Mouse (Mus musculus) adipose tissue, adult 10 weeks (tissue): ENCODE measurements around the gene Scgb1b3. TPM values are rescaled to one million over a fixed set of nuclear protein-coding genes. Genes with fewer than 3 reads are reported as not detected.

Experiments used
- polyA plus RNA-seq: library from polyadenylated mRNA; stranded (reverse); fragments of 350-450 nt; fragmentation: Illumina TruSeq; extraction: RNeasy Lipid Tissue Mini Kit (QIAGEN cat#74804); gene quantifications from one replicate; pipeline ENCODE4 v1.2.3, GENCODE M21; 2014; ENCODE audit warnings: low read depth, low replicate concordance

Scgb1b3 gene
- polyA plus RNA-seq, result not detected

DNA sequence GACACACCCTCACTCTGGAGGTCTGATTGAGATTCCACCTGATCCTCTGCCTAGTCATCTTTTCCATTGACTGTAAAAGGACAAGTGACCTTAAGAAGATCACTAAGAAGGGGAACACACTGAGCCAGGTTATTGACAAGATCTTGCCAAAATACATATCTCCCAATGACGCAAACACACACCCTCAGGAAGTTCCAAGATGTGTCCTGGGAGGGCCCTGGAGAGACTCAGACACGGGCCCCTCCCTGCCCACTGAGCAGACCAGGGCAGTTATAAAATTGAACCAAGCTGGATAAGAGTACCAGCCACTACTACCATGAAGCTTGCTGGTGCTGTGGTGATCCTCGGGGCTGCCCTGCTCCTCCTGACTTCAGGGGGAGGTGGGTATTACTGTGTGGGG lies at the start of gene Scgb1b3:
Gene Scgb1b3 (plus strand): TSS at position 301 of the 400 bp plus-strand sequence.

DNA sequence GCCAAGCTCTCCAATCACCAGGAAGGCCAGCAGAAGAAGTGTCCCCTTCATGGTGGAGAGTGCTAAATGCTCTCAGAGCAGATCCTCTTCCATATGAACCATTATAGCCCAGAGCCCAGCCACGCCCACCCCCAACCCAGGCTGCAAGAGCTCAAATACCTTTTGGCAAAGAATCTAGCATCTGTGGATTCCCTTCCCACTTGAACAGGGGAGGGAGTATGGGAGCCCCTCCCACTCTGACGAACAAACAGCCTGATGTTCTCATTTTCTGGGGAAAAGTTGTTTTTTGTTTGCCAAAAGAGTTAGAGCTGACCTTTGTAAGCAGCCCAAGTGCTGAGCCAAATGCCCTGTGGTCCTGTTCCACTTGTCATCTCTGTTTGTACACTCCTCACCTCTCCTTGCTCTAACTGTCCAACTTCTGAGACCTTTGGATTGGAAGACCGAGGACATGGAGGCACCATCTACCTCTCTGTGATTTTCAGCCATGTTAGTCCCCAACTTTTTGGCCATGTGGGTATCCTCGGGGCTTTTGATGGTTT lies 13.3 kb upstream of the Scgb1b3 start, which contains the start of gene Scgb2b3:
Gene Scgb2b3 (minus strand): TSS at position 51 of the 539 bp plus-strand sequence.

Other genes starting within 250 kb of the Scgb1b3 start
- gene Scn1b, start 248.6 kb upstream of the Scgb1b3 start, polyA plus RNA-seq, result 15.7 TPM
- 39.2 TPM for gene Gramd1a, start 219.7 kb upstream of the Scgb1b3 start, polyA plus RNA-seq
- not detected for gene Scgb2b2, start 85.1 kb upstream of the Scgb1b3 start, polyA plus RNA-seq
- not detected for gene Scgb1b2, start 83.8 kb upstream of the Scgb1b3 start, polyA plus RNA-seq
- gene Scgb2b3, start 13.5 kb upstream of the Scgb1b3 start, polyA plus RNA-seq, result not detected